Mouse (Mus musculus) lung, adult 2 months (tissue): Measurements from ENCODE around the gene Adra1d. TPM values are rescaled to one million over a fixed set of nuclear protein-coding genes. Genes with fewer than 3 reads are reported as not detected.

Experiments used
- DNase-seq: peaks from one replicate; pipeline ENCODE4 v3.0.0; 2022
- H3K4me1 ChIP-seq: fragments of 200-500 bp; 2 replicates; pipeline ENCODE4 v1.6.1; 2011; ENCODE audit warnings: low read length; ENCODE audit not compliant: control insufficient read depth, insufficient read depth
- H3K4me3 ChIP-seq: fragments of 200-500 bp; replicated peaks from 2 replicates; pipeline ENCODE3; 2011; ENCODE audit warnings: low read depth, mild to moderate bottlenecking, control low read depth, low read length; ENCODE audit errors: extremely low read depth
- CTCF ChIP-seq: fragments of 200-500 bp; IDR thresholded peaks from 2 replicates; pipeline ENCODE4 v1.5.1; 2011; ENCODE audit warnings: mild to moderate bottlenecking, low read length, control low read depth; ENCODE audit not compliant: insufficient read depth
- POLR2A ChIP-seq: fragments of 200-500 bp; IDR thresholded peaks from 2 replicates; pipeline ENCODE4 v1.6.1; 2011; ENCODE audit warnings: low read depth, mild to moderate bottlenecking, control low read depth, low read length, borderline replicate concordance; ENCODE audit errors: extremely low read depth
- WGBS: fragments of 180-500 bp; shearing (Covaris S2); methylation state at CpG from one replicate; pipeline ENCODE4 v1.1.7; 2018; 5-methylcytosine and 5-hydroxymethylcytosine counted together
- polyA plus RNA-seq: library from polyadenylated mRNA; depleted of rRNA; stranded (reverse); fragments of >200 nt; gene quantifications from 2 replicates; pipeline ENCODE4 v1.2.3, GENCODE M21; 2012; rRNA removed

The Adra1d gene
- polyA plus RNA-seq, 1 experiment: 5.9 TPM

GRCm38 (mm10) chr2:131501886-131502285, 60.2 kb downstream of the Adra1d start:
- Histone ChIP-seq H3K4me3 (no peak overlapping the region), H3K4me1 (no peaks in the 10 kb centered on the region)
- WGBS: 65% methylated on average over 5 of the region's 5 CpGs
- no peak for TF ChIP-seq CTCF
- TF ChIP-seq POLR2A: no peak
- no peak for DNase-seq

DNA sequence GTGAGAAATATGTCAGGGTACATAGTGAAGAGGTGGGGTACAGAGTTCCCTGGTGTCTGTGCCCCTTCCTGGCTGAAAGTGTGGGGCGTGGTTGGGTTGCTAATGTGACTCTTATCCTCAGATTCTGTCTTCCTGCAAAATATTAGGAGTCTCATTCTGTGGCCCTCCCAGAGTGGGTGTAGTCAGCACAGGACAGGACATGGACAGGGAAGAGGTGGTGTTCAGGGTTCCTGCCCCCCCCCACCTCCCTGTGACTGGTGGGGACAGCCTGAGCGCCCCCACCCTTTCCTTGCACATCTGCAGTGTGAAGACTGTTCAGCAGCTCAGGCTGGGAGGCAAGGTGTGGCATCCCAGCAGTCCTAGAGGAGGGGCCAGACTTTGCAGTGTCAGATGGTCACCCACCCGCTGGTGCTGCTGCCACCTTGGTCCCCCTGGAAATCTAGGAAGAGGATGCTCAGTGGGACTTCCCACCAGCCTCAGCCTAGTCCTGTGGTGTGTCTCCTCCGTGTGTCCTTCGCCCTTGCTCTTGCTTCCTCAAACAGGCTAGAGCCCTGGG, 62.7 kb downstream of the Adra1d start:
- 81% methylated on average over 5 of the region's 5 CpGs for WGBS
- Histone ChIP-seq H3K4me3 (no peak overlapping the region), H3K4me1 (no peaks in the 10 kb centered on the region)
- DNase-seq: no peak
- TF ChIP-seq CTCF: no peak
- no peak for TF ChIP-seq POLR2A

GRCm38 (mm10) chr2:131498219-131498618, 63.9 kb downstream of the Adra1d start:
- Histone ChIP-seq H3K4me3 (no peak overlapping the region), H3K4me1 (no peaks in the 10 kb centered on the region)
- TF ChIP-seq CTCF (no peak), POLR2A (no peak)
- WGBS: 65% methylated on average over 7 of the region's 7 CpGs
- no peak for DNase-seq

DNA sequence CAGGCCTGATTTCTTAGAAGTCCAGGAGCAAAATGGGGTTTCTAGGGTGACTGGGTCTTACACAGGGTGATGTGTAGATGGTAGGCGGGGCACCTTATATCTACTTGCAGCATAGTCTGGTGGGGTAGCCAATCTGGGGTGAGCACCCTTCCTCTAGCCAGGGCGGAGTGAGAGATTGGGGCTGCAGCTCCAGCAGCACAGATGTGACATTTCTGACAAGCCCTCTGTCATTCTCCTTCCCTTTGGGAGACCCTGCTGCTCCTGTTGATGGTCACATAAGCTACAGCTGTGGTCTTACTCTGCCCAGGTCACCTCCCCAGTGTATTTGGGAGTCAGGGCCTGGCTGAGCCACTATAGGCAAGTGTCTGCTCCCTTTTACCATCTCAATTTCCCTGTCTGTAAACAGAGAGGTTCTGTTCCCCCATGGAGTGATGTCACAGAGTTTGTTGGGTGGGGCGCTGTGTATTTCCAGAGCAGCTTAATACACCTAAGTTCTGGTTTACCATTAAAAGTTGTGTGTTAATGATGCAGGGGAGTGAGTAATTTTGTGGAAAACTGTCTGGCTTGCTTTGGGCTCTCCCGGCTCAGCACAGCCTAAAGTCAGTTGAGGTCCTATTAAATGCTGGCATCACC, 64.7 kb downstream of the Adra1d start:
- H3K4me3 ChIP-seq: no peak overlapping the region
- no peak for TF ChIP-seq CTCF
- no peak for TF ChIP-seq POLR2A
- H3K4me1 ChIP-seq: peaks cover 5% of the 10 kb centered on the region
- 96% methylated on average over 4 of the region's 4 CpGs for WGBS
- no peak for DNase-seq

- WGBS: 52% methylated on average over 5 of the region's 5 CpGs
- no peak for DNase-seq
- TF ChIP-seq POLR2A: no peak
- TF ChIP-seq CTCF: no peak
- Histone ChIP-seq H3K4me3 (no peak overlapping the region), H3K4me1 (peaks cover 5% of the 10 kb centered on the region)
Measured at GRCm38 (mm10) chr2:131496125-131496820, 65.8 kb downstream of the Adra1d start.

Other genes starting within 250 kb of the Adra1d start
- 2.1 and 3.6 TPM in 2 replicates for gene Rnf24, start 209.4 kb downstream of the Adra1d start, polyA plus RNA-seq
- 28.4 and 29.6 TPM in 2 replicates for gene Smox, start 70.8 kb downstream of the Adra1d start, polyA plus RNA-seq